Mouse (Mus musculus) ES-E14 (cell line): Measurements from ENCODE around the gene Gm21885. TPM values are rescaled to one million over a fixed set of nuclear protein-coding genes. Genes with fewer than 3 reads are reported as not detected.
"Not testable (repeated sequence)": the region's sequence is repeated elsewhere in the genome, so short reads cannot be mapped to it uniquely, and the experiment has no call there.

Source experiments
- DNase-seq: peaks from one replicate; pipeline ENCODE4 v3.0.0-alpha.2; 2013; ENCODE audit warnings: low read depth, low spot score
- H3K27ac ChIP-seq: 2 replicates; pipeline ENCODE4 v1.5.1; 2012; ENCODE audit warnings: low read depth, mild to moderate bottlenecking, low read length, moderate library complexity, mixed read lengths; ENCODE audit not compliant: poor library complexity, insufficient read depth, severe bottlenecking
- H3K36me3 ChIP-seq: 2 replicates; pipeline ENCODE4 v1.6.1; 2012; ENCODE audit warnings: mild to moderate bottlenecking, low read length, moderate library complexity, mixed read lengths; ENCODE audit not compliant: control insufficient read depth, poor library complexity, insufficient read depth, severe bottlenecking
- H3K4me1 ChIP-seq, 2 experiments: fragments of 150-350 bp in 1 of 2; sonication (generic) in 1 of 2; 2 replicates each; pipeline ENCODE4 v1.6.1; 2012; ENCODE audit warnings: low read length in 2 of 2, mild to moderate bottlenecking in 1 of 2, mixed read lengths in 1 of 2; ENCODE audit not compliant: control insufficient read depth in 2 of 2, insufficient read depth in 2 of 2, poor library complexity in 1 of 2
- H3K4me3 ChIP-seq, 2 experiments: fragments of 150-350 bp in 1 of 2; sonication (generic) in 1 of 2; 2 replicates each; pipeline ENCODE4 v1.5.1; 2012; ENCODE audit warnings: low read length in 2 of 2, low read depth in 1 of 2, mild to moderate bottlenecking in 1 of 2, mixed read lengths in 1 of 2; ENCODE audit not compliant: insufficient read depth in 1 of 2, poor library complexity in 1 of 2, severe bottlenecking in 1 of 2
- H3K9ac ChIP-seq: 2 replicates; pipeline ENCODE4 v1.6.1; 2012; ENCODE audit warnings: low read depth, mild to moderate bottlenecking, low read length, mixed read lengths; ENCODE audit not compliant: poor library complexity, insufficient read depth, severe bottlenecking
- H3K9me3 ChIP-seq: fragments of 150-350 bp; sonication (generic); 2 replicates; pipeline ENCODE4 v1.6.1; 2012; ENCODE audit warnings: low read depth, mild to moderate bottlenecking, low read length; ENCODE audit not compliant: control insufficient read depth, insufficient read depth
- CHD2 ChIP-seq: IDR thresholded peaks from 2 replicates; pipeline ENCODE4 v1.6.1; 2014; ENCODE audit warnings: mild to moderate bottlenecking, low read depth, low read length, inconsistent platforms
- HCFC1 ChIP-seq: IDR thresholded peaks from 2 replicates; pipeline ENCODE4 v1.6.1; 2012; ENCODE audit warnings: low read length, inconsistent platforms, borderline replicate concordance; ENCODE audit not compliant: insufficient read depth
- MAFK ChIP-seq: IDR thresholded peaks from 2 replicates; pipeline ENCODE4 v1.6.1; 2014; ENCODE audit warnings: mild to moderate bottlenecking, low read depth, low read length, inconsistent platforms; ENCODE audit not compliant: insufficient read depth
- ZC3H11A ChIP-seq: IDR thresholded peaks from 2 replicates; pipeline ENCODE4 v1.6.1; 2012; ENCODE audit warnings: low read depth, mild to moderate bottlenecking, inconsistent platforms, low read length, borderline replicate concordance
- ZNF384 ChIP-seq: IDR thresholded peaks from 2 replicates; pipeline ENCODE4 v1.6.1; 2012; ENCODE audit warnings: low read depth, low read length, inconsistent platforms
- in situ Hi-C, 2 experiments: fragments of 600-800 bp; cut with MboI; formaldehyde crosslinking; loops; one replicate each; pipeline ENCODE4 v1.15.1; 2025; ENCODE audit warnings: low sequenced_read_pairs in 2 of 2, inconsistent platforms in 1 of 2; ENCODE audit not compliant: unreplicated experiment in 2 of 2
- total RNA-seq: library from RNA; depleted of rRNA; stranded (reverse); fragments of 300-350 nt; gene quantifications from 2 replicates; pipeline ENCODE4 v1.2.3, GENCODE M21; 2012

Gene Gm21885
- total RNA-seq, 1 experiment: 0.40 TPM

DNA sequence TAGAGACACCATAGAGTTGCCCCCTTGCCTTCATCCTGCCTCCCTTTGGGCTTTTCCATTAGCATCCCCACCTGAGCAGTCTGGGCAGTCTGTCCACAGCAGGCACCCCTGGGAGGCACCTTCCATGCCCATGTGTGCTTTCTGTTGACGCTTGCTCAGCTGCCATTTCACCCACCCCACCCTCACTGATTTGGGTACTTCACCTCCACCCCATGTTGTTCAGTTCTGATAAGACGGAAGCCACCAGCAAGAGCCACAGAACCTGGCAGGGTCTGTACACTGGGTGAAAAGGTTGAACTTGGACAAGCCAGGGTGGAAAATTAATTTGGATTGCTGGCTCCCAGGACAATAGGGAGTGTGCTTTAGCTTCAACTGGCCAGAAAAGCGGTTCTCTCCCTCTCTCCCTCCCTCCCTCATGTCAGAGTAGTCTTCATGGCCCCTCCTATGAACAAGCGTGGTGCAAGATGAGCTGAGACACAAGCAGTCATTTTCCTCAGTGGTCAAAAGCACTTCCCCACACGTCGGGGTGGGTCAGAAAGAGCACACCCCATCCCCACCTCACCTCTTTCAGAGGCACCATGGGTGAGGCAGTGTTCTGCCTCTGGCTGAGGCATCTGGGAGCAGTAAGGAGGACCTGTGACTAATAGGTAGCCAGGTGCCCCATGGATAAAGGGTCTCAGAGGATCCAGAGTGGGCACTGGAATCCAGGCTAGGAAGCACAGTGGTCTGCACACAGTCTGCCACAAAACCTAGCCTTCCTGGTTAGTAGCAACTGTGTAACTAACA lies 19.9 kb upstream of the Gm21885 start:
- Histone ChIP-seq H3K9me3 (no peaks in the 10 kb centered on the region), H3K27ac (no peak overlapping the region), H3K9ac (no peak overlapping the region), H3K4me3 (no peak overlapping the region), H3K4me1 (peaks cover 0 to 5% of the 10 kb centered on the region in 2 experiments; a peak in 2 of 4 replicates), H3K36me3 (no peaks in the 10 kb centered on the region)
- in situ Hi-C loops: no loop called here
- no peak for DNase-seq
- no peak for TF ChIP-seq ZC3H11A
- no peak for TF ChIP-seq ZNF384
- TF ChIP-seq CHD2: no peak
- no peak for TF ChIP-seq MAFK
- TF ChIP-seq HCFC1: no peak

DNA sequence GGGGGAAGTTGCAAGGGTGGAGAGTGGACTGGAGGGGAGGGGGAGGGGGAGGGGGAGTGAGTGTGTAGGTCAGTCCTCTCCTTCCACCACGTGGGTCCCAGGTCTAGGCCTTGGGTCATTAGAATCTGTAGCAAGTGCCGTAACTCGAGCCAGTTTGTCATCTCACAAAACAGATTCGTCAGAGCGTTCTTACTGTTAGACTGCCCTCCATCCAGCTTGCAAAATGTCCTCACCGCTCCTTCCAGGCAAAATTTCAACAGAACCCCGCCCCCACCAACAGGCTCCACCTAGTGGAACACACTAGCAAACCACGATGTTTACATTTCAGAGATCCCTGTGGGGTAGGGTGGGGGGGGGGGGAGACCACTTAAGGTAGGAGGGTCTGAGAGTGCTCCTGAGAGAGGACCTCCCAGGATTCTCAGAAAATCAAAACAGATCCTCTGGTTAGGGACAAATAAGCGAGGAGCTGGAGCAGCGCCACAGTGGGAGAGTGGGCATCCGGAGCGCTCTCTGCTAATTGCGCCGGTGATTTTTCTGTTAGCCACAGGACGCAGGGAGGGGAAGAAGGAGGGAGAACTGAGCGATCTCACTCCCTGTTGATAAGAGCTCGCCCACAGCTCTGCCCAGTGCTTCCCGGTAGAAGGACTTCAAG lies 16.4 kb upstream of the Gm21885 start:
- Histone ChIP-seq H3K4me3 (peak overlapping the region; percentile 7 to 61), H3K27ac (no peak overlapping the region), H3K9ac (peak overlapping the region; percentile 34; the same call in 1 of the 2 replicates), H3K9me3 (no peaks in the 10 kb centered on the region), H3K36me3 (no peaks in the 10 kb centered on the region), H3K4me1 (peaks cover 0 to 5% of the 10 kb centered on the region in 2 experiments; a peak in 2 of 4 replicates)
- TF ChIP-seq ZNF384: no peak
- no peak for TF ChIP-seq MAFK
- TF ChIP-seq CHD2: no peak
- TF ChIP-seq ZC3H11A: no peak
- TF ChIP-seq HCFC1: no peak
- peak; percentile 59 for DNase-seq
- in situ Hi-C loops: no loop called here

DNA sequence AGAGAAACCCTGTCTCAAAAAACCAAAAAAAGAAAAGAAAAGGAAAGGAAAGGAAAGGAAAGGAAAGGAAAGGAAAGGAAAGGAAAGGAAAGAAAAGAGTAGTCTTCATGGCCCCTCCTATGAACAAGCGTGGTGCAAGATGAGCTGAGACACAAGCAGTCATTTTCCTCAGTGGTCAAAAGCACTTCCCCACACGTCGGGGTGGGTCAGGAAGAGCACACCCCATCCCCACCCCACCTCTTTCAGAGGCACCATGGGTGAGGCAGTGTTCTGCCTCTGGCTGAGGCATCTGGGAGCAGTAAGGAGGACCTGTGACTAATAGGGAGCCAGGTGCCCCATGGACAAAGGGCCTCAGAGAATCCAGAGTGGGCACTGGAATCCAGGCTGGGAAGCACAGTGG lies 15.5 kb upstream of the Gm21885 start:
- DNase-seq, H3K27ac ChIP-seq, H3K9me3 ChIP-seq, H3K4me1 ChIP-seq, H3K9ac ChIP-seq, in situ Hi-C loops, H3K4me3 ChIP-seq, H3K36me3 ChIP-seq: not testable (repeated sequence)

DNA sequence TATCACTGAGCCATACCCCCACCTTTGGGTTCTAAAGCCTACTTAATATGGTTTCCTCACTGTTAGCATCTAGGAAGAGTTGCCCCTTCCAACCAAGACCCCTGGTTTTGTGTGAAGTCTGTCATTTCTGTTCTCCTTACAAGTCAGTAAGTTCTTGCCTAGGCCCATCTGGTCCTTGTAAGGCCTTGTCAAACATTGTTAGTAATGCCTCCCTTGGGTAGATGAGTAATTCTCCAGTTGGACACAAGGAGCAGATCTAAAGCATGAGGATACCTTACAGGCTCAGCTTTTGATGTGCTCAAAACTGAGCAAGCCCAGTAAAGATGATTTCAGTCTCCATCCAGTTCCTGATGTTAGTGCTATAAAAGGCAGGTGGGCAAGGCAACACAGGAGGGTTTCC lies 12.9 kb upstream of the Gm21885 start:
- H3K9ac ChIP-seq: no peak overlapping the region
- H3K9me3 ChIP-seq: no peaks in the 10 kb centered on the region
- DNase-seq: no peak
- TF ChIP-seq CHD2: no peak
- TF ChIP-seq MAFK: no peak
- no peak for TF ChIP-seq ZNF384
- no peak for TF ChIP-seq ZC3H11A
- no peak for TF ChIP-seq HCFC1
- H3K4me1 ChIP-seq: peaks cover 0 to 5% of the 10 kb centered on the region in 2 experiments; a peak in 2 of 4 replicates
- H3K36me3 ChIP-seq: no peaks in the 10 kb centered on the region
- no peak overlapping the region for H3K4me3 ChIP-seq
- H3K27ac ChIP-seq: no peak overlapping the region
- in situ Hi-C loops: no loop called here
